Mouse (Mus musculus): ENCODE data around the gene Olfr1014.

Gene Olfr1014

DNA sequence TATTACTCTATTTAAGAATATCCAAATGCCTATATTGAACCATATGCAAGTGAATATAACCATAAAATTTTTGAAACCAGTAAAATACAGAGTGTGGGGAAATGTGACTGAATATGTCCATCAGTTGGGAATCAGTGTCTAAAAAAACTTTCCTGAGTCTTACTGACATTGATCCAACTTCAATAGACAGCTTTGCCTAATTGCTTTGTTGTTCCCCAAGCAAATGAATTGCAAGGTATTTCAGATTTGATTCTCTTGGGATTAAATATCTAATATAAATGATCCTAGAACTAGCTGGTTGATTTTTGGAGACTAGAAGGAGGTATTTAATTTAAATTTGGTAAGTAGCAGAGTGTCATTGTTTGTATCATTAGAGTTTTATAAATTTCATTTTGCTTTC, at the start of gene Olfr1014:
Olfr1014 (plus strand) TSS at position 301 of the 400 bp plus-strand sequence.
- DNase-seq (ENCODE audit: low spot score): no peak

DNA sequence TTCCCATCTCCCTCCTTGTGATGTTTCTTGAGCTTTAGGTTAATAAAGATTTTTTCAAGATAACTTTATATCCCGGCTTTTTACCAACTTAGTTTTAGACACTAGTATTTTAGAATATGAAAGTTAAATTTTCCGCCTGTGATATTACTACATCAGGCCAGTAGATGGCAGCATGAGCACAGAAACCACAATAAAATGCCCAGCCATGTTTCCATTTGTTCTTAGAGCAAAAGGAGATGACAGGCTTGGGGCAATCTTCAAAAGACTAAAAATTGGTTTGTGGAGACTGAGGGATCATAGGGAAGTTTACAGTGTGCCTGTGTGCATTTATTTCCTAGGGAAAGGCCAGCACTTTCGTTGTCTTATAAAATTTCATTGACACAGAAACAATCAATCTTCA, 46.7 kb upstream of the Olfr1014 start:
- no peak for DNase-seq (ENCODE audit: low spot score)

- DNase-seq (ENCODE audit: low spot score): no peak
Observed at GRCm38 (mm10) chr2:85753822-85754221, 18.7 kb upstream of the Olfr1014 start.

DNA sequence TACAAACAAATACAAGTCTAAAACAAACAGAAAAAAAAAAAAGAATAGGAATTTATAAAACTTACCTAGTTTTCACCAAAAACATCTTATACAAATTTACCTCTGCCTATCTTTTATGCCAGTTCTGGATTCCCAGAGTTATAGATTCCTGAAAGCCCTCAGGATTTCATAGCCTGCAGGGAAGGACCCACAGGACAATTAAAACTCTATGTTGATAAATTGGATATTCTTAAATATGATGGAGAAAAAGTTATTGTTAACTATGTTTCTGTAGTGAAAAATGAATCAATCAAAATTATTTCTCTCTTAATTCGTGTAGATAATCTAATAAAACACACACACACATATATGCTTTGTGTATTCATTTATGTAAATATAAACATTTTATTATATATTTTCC, 9.8 kb upstream of the Olfr1014 start, which contains the start of gene Olfr1012:
Olfr1012 (minus strand) TSS at position 101 of the 400 bp plus-strand sequence.
- no peak for DNase-seq (ENCODE audit: low spot score)

DNA sequence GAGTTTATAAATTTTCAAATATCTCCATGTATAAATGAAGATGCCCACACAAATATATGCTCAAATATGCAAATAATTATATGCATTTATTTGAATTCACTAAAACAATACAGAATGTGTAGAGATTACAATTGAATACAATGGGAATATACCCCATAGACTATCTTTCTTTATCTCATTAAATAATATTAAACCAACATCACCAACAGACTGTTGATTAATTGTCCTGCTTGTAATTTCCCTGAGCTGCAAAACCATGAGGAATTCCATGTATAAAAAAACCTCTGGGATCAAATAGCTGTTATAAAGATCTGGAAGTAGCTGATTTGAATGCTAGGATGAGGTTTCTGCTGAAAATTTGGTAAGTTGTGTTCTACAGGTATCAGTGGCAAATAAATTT, 5.7 kb upstream of the Olfr1014 start, which contains the start of gene Olfr1013:
Olfr1013 (plus strand) TSS at position 301 of the 400 bp plus-strand sequence.
- DNase-seq (ENCODE audit: low spot score): no peak

DNA sequence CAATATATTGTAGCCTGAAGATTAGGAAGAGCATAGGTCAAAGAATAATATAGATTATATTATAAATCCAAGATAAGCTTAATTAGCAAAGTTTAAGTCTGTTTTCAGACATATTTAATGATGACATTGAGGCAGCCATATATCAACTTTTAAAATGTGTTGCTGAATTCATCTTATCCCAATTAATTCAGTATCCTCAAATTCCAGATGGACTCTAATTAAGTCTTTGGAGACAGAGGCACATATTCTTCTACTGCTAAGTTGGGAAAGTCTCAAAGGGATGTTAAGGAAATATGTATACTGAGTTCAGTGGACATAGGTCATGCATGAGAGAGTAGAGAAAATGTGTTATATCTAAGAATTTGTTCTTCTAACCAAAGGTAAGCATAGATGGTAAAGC, 9.2 kb downstream of the Olfr1014 start, which contains the start of gene Olfr1015:
Olfr1015 (plus strand) TSS at position 301 of the 400 bp plus-strand sequence.
- DNase-seq (ENCODE audit: low spot score): no peak

- no peak for DNase-seq (ENCODE audit: low spot score)
Observed at GRCm38 (mm10) chr2:85792331-85792730, 19.8 kb downstream of the Olfr1014 start.

DNA sequence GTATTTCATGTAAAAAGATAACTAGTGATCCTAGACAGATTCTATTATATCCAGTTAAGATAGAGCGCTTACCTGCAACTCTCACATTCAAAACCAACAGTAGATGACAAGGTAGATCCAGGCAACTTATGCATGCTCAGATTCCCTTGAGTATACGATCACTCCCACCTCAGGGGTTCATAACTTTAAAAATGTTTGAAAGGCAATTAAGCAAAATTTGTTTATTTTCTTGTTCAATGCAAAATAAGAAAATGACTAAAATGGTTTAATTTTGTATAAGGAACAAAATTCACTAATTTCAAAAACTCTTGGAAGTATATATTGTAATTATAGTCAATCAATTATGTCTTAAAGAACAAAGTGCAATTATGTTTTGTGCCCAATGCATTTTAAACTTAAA, 29.9 kb downstream of the Olfr1014 start, which contains the start of gene Olfr1016:
Olfr1016 (minus strand) TSS at position 101 of the 400 bp plus-strand sequence.
- no peak for DNase-seq (ENCODE audit: low spot score)

DNA sequence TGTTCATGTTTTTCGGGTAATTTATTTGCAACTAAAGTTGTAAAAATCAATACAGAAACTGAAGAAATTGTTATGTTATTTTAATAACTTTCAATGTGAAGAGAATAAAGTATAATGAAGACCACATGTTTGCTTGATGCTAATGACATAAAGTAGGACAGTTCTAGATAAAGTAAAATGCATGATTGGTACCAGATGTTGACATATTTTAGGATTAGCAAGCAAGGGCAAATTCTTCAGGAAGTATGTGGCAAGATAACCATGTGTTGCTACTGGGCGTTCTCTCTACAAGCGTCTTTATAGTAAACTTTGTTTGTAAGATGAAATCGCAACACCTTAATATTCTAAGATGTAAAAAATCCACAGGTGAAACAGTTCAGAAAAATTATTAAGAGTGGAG, 32.0 kb downstream of the Olfr1014 start:
- DNase-seq (ENCODE audit: low spot score): no peak

DNA sequence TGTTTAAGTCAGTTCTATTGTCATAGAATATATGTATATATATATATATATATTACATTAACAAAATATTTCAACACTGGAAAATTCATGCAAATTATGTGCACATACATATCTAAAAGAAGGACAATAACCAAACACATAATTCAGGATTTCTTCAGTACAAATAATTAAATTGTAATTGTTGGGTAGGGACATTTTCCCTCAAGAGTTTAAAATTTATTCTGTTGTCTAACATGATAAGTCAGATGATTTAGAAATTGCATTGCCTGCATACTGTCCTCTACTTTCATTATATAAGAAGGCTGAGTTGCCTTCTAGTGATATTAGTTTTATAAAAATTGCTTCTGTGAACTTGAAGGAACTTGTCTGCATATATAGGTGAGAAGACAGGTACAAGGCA, 45.7 kb downstream of the Olfr1014 start, which contains the start of gene Olfr1018:
Olfr1018 (plus strand) TSS at position 301 of the 400 bp plus-strand sequence.
- DNase-seq (ENCODE audit: low spot score): no peak
